Mouse (Mus musculus): ENCODE measurements around the gene Tor1aip1. TPM values are rescaled to one million over a fixed set of nuclear protein-coding genes. Genes with fewer than 3 reads are reported as not detected.

The Tor1aip1 gene
- total RNA-seq, 2 experiments from 2014 or later, result 65.2 to 74.2 TPM

DNA sequence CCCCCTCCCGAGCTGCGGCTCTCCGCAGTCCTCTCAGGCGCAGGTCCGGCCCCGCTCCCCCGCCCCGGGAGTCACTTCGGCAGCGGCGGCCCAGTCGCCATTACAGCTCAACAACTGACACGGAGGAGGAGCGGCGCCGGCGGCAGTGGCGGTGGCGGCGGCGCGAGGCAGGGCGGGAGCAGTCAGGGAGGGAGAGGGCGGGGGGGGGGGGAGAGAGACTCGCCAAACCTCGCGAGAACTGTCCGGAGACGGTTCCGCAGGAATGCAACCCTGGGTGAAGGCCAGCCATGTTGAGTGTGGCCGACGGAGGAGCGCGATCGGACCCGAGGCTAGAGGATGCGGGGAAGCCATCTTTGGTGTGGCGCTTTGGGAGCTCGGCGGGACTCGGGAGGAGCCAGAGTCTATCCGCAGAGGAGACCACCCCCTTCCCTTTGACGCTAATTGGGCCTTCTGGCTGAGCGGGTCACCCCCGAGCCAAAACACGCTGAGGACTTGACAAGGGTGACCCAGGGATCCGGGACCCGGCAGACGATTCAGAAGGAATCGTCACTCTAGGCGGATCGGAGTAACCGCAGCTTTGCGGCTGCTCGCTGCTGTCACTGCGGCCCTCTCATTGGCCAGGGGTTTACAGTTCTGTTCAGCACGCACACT, 63.1 kb downstream of the Tor1aip1 start, which contains the start of gene Cep350:
Gene Cep350, minus strand, starts transcription at position 188 of the 651 bp plus-strand sequence.
- peak; percentile 98 for DNase-seq
- intact Hi-C loops (cut with DNase I), result loop anchor here (2.0 kb wide), 1 partner anchor 62 kb away; the partner anchor contains the start of gene Tor1aip2

DNA sequence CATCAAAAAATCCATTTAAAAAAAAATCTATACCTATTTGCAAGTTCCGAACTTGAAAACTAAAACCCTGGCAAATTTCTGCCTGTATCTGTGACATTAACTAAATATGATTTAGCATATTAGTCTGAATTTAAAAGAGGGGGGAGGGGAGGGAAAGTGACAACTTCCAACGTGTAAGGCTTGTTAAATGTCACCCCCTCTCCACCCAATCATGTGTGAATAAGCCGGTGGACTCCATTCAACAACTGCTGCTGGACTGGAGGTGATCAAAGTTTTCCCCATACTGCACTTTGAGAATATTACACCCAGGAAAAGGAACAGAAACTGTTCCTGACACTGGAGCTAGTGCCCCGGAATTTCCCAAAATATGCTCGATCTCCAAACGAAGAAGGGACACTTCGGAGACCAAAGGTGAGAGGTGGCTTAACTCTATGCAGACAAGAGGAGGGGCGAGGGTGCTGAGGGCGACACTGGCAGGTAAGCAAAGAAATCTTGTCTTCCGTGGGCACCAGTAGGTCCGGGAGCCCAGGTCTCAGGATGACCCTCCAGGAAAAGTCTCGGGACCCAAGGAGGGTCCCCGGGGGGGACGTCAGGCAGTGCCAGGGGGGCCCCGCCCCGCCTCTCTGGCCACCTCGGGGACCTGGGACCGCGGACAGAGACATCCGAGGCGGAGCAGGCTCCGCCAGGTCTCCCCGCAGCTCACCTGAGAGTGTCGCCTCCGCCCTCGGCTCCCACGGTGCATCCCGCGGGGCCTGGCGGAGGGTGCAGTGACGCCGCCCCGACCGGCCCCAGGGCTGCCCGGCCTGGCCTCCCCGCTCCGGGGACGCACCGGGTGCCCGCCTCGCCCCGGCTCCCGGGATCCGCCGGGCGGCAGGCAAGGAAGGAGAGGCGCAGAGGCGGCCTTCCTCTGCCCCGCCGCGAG, 63.9 kb downstream of the Tor1aip1 start:
- intact Hi-C loops (cut with DNase I), result loop anchor here (2.0 kb wide), 1 partner anchor 62 kb away; the partner anchor contains the start of gene Tor1aip2
- DNase-seq, result no peak

Other genes with a start within 250 kb of the Tor1aip1 start
- gene Qsox1, start 223.6 kb downstream of the Tor1aip1 start, total RNA-seq (2021), result 10 to 100 TPM; 64.9 to 69.7 TPM
- 10 to 100 TPM; 37.3 to 41.0 TPM for gene Cep350, start 63.2 kb downstream of the Tor1aip1 start, total RNA-seq (2021)
- 10 to 100 TPM; 58.8 to 62.2 TPM for gene Tor1aip2, start 1.1 kb downstream of the Tor1aip1 start, total RNA-seq (2021)
- gene Fam163a, start 168.5 kb upstream of the Tor1aip1 start, total RNA-seq (2021), result under 1 TPM; 0.17 TPM

Data from heart, postnatal 10 days (tissue).